Mouse (Mus musculus) natural killer cell, adult 2 months (primary cell): ENCODE data around the gene Rsph1.
A peak's percentile ranks its signal among the peaks of the same experiment; 100 is the strongest.

Experiments
- DNase-seq, 2 experiments: peaks; one replicate each; pipeline ENCODE4 v3.0.0; 2022; ENCODE audit warnings: low spot score in 2 of 2

Gene Rsph1

GRCm38 (mm10) chr17:31210299-31210698 is 66.9 kb downstream of the Rsph1 start:
- no peak for DNase-seq

- DNase-seq: no peak
Observed at GRCm38 (mm10) chr17:31209376-31209930, 67.7 kb downstream of the Rsph1 start.

GRCm38 (mm10) chr17:31208654-31209053 is 68.5 kb downstream of the Rsph1 start:
- DNase-seq: no peak

GRCm38 (mm10) chr17:31207771-31208334 is 69.3 kb downstream of the Rsph1 start, which contains the start of gene Ubash3a:
Gene Ubash3a, plus strand, starts transcription at chr17:31207873.
- peak; percentile 44 to 54 for DNase-seq
